Mouse (Mus musculus) ES-Bruce4 (cell line): Measurements from ENCODE around the gene Aldh6a1. TPM values are rescaled to one million over a fixed set of nuclear protein-coding genes. Genes with fewer than 3 reads are reported as not detected.
A peak's percentile ranks its signal among the peaks of the same experiment; 100 is the strongest.

Experiments used
- H3K27ac ChIP-seq: 2 replicates; pipeline ENCODE4 v1.5.1; 2012; ENCODE audit warnings: low read length, inconsistent platforms; ENCODE audit not compliant: insufficient read depth
- H3K27me3 ChIP-seq: 2 replicates; pipeline ENCODE4 v1.6.1; 2012; ENCODE audit warnings: mild to moderate bottlenecking, low read length, inconsistent platforms; ENCODE audit not compliant: control insufficient read depth, poor library complexity, insufficient read depth, severe bottlenecking
- H3K36me3 ChIP-seq: 2 replicates; pipeline ENCODE4 v1.6.1; 2012; ENCODE audit warnings: inconsistent platforms, mild to moderate bottlenecking, low read length, moderate library complexity; ENCODE audit not compliant: control insufficient read depth, poor library complexity, insufficient read depth, severe bottlenecking
- H3K4me1 ChIP-seq: one replicate; pipeline ENCODE4 v1.8.1; 2011; ENCODE audit warnings: low read length; ENCODE audit not compliant: control insufficient read depth, insufficient read depth
- H3K4me3 ChIP-seq: 2 replicates; pipeline ENCODE4 v1.5.1; 2011; ENCODE audit warnings: low read depth, mild to moderate bottlenecking, low read length
- H3K9ac ChIP-seq: 2 replicates; pipeline ENCODE4 v1.6.1; 2012; ENCODE audit warnings: low read depth, mild to moderate bottlenecking, inconsistent platforms; ENCODE audit not compliant: poor library complexity, severe bottlenecking
- H3K9me3 ChIP-seq: replicated peaks from 2 replicates; pipeline ENCODE4 v1.6.1; 2012; ENCODE audit warnings: mild to moderate bottlenecking, low read length, inconsistent platforms; ENCODE audit not compliant: control insufficient read depth, poor library complexity, insufficient read depth, severe bottlenecking
- CTCF ChIP-seq: IDR thresholded peaks from one replicate; pipeline ENCODE4 v1.8.1; 2011; ENCODE audit warnings: low read depth, low read length
- EP300 ChIP-seq: IDR thresholded peaks from 2 replicates; pipeline ENCODE4 v1.6.1; 2011; ENCODE audit warnings: low read depth, low read length; ENCODE audit not compliant: insufficient read depth
- POLR2A ChIP-seq: IDR thresholded peaks from one replicate; pipeline ENCODE4 v1.8.1; 2011; ENCODE audit warnings: low read length; ENCODE audit not compliant: insufficient read depth
- polyA plus RNA-seq: library from polyadenylated mRNA; stranded (reverse); fragments of >200 nt; gene quantifications from 2 replicates; pipeline ENCODE4 v1.2.4, GENCODE M21; 2011; ENCODE audit warnings: low read depth; ENCODE audit not compliant: missing spikeins, insufficient read depth, insufficient read length

The Aldh6a1 gene
- polyA plus RNA-seq, 1 experiment = 30.4 TPM

DNA sequence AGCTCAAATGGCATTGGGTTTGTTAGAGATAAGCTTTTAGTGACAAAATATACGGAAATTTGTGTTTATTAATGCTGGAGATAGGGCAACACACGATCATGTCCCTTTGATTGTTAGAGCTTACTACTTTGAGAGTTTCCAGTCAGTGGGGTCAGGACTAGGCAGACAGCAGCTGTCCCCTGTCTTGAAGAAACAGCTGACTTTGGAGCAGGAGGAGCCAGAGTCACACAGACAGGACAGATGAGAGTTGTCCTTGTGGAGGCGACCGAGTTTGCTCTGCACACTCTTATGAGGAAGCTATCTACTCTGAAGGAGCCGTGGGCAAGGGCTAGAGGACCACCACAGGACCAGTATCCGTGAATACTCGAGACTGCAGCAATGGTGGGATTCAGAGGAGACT is 28.1 kb upstream of the Aldh6a1 start:
- Histone ChIP-seq H3K27me3 (no peaks in the 10 kb centered on the region), H3K9ac (no peak overlapping the region), H3K9me3 (no peaks in the 10 kb centered on the region), H3K27ac (no peak overlapping the region), H3K4me1 (no peaks in the 10 kb centered on the region), H3K4me3 (no peak overlapping the region), H3K36me3 (peaks cover 7% of the 10 kb centered on the region; the same call in 1 of the 2 replicates)
- TF ChIP-seq POLR2A (no peak), EP300 (no peak), CTCF (no peak)

DNA sequence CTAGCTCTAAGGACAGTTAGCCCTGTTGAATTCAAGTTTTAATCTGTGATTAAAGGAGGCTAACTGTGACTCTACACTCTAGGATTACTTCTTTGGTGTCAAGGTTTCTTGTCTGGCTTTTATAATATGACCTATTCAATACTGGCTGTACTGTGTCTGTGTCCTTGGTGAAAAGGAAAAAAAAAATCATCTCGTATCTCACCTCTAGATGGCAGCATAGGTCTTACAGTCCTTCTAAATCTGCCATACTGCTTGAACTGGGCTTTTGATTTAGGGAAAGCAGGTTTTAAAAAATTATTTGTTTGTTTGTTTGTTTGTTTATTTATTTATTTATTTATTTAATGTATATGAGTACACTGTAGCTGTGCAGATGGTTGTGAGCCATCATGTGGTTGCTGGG is 17.9 kb upstream of the Aldh6a1 start:
- Histone ChIP-seq H3K36me3 (peaks cover 24% of the 10 kb centered on the region), H3K27ac (no peak overlapping the region), H3K4me3 (no peak overlapping the region), H3K27me3 (no peaks in the 10 kb centered on the region), H3K9ac (no peak overlapping the region), H3K4me1 (no peaks in the 10 kb centered on the region), H3K9me3 (no peaks in the 10 kb centered on the region)
- TF ChIP-seq EP300 = no peak
- TF ChIP-seq POLR2A = no peak
- TF ChIP-seq CTCF = no peak

DNA sequence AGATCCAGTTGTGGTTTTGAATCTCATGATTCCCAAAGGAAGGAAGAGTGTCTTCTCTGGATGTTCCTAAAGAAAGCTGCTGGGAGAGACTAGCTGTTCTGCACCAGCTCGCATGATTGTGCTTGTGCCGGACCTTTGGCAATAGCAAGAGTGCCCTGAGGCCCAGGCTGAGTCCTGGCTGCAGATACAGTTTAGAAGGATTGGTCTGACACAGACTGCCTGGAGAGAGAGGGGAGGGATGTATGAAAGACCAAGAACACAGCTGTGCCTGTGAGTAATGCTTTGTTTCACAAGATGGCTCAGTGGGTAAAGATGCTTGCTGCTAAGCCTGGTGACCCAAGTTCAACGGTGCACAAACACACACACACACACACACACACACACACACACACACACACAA is 12.1 kb upstream of the Aldh6a1 start:
- H3K36me3 ChIP-seq = peaks cover 45% of the 10 kb centered on the region
- H3K27me3 ChIP-seq = no peaks in the 10 kb centered on the region; the same call in 1 of the 2 replicates
- H3K4me3 ChIP-seq = no peak overlapping the region
- H3K9ac ChIP-seq = no peak overlapping the region
- TF ChIP-seq EP300 (no peak), CTCF (no peak), POLR2A (no peak)
- H3K27ac ChIP-seq = no peak overlapping the region
- H3K4me1 ChIP-seq = no peaks in the 10 kb centered on the region
- no peaks in the 10 kb centered on the region for H3K9me3 ChIP-seq

DNA sequence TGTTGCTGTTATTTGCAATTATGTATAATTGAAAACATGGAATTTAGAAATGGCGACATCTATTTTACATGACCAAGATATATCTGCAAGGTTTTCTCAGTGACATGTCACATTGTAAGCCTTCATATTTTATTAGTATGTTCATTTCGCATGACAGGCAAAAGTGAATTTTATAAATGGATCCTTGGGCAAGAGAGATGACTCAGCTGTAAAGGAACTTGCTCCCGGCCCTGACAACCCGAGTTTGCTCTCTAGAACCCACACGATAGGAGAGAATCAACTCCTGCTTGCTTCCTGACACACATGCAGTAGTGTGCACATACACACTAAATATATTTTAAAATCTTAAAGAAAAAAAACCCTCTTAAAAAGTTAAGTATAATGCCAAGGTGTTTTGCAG is 10.6 kb upstream of the Aldh6a1 start:
- H3K27me3 ChIP-seq = no peaks in the 10 kb centered on the region; the same call in 1 of the 2 replicates
- H3K4me3 ChIP-seq = no peak overlapping the region
- TF ChIP-seq EP300 (no peak), POLR2A (no peak), CTCF (no peak)
- H3K9me3 ChIP-seq = no peaks in the 10 kb centered on the region
- no peak overlapping the region for H3K27ac ChIP-seq
- peaks cover 52% of the 10 kb centered on the region for H3K36me3 ChIP-seq
- H3K4me1 ChIP-seq = no peaks in the 10 kb centered on the region
- H3K9ac ChIP-seq = no peak overlapping the region

DNA sequence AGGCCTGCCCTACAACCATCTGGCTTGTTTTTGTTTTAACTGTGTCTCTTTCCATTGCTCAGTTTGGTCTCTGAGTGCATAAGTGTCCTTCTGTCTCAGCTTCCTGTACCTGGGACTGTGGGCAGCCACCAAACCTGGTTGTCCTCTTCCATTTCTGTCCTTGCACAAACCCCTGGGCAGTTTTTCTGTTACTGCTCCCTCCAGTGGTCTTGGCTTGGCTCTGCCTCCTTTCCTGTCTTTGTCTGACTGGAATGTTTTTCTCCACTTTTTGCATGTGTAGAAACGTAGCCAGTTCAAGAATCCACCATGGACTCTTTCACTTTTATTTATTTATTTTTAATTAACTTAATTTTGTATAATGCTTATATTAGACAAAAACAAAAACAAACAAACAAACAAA is 9.0 kb upstream of the Aldh6a1 start:
- no peaks in the 10 kb centered on the region for H3K4me1 ChIP-seq
- H3K27ac ChIP-seq = no peak overlapping the region
- H3K36me3 ChIP-seq = peaks cover 48% of the 10 kb centered on the region
- H3K9ac ChIP-seq = no peak overlapping the region
- TF ChIP-seq POLR2A (no peak), EP300 (no peak), CTCF (peak; percentile 9)
- H3K27me3 ChIP-seq = no peaks in the 10 kb centered on the region; the same call in 1 of the 2 replicates
- H3K9me3 ChIP-seq = no peaks in the 10 kb centered on the region
- no peak overlapping the region for H3K4me3 ChIP-seq

DNA sequence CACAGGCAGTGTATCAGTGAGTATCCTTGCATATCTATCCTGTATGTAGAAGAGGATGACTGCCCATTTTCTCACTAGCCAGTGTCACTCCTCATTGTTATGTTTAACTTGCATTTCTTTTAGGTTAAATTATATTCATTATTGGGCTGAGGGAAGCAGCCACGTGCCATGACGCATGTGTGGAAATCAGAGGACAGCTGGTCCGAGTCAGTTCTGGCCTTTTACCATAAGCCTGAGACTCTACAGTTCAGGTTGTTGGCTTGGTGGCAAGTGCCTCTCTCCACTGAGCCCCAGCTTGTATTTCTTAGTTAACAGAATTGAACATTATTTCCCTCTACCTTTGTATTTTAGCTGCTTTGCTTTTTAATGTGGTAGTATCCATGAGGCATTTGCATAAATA is 6.1 kb upstream of the Aldh6a1 start:
- no peak for TF ChIP-seq CTCF
- no peak for TF ChIP-seq EP300
- TF ChIP-seq POLR2A = no peak
- Histone ChIP-seq H3K27ac (no peak overlapping the region), H3K36me3 (peaks cover 38% of the 10 kb centered on the region), H3K27me3 (no peaks in the 10 kb centered on the region; the same call in 1 of the 2 replicates), H3K4me1 (no peaks in the 10 kb centered on the region), H3K9me3 (no peaks in the 10 kb centered on the region), H3K4me3 (no peak overlapping the region), H3K9ac (no peak overlapping the region)

DNA sequence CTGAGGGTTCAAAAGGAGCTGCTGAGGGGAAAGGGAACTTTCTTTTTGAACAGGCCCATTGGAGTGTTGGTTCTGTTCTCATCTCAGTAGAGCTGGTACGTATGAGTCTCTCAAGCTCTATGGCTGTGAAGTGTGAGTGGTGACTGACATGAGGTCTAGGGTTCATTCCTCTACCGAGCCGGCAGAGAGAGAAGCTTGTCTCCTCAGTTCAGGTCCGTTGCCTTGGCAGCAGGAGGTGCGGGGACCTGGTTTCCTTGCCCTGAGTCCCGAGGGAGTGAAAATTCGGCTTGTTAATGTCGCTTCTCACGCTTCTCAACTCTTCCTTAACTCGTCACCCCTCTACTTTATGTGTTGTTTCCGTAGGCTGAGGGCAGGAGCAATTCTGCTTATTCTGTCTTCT is 997 bp upstream of the Aldh6a1 start:
- Histone ChIP-seq H3K36me3 (peaks cover 2% of the 10 kb centered on the region; the same call in 1 of the 2 replicates), H3K27ac (peak overlapping the region; percentile 8; the same call in 1 of the 2 replicates), H3K9ac (peak overlapping the region; percentile 91), H3K27me3 (no peaks in the 10 kb centered on the region), H3K4me1 (no peaks in the 10 kb centered on the region), H3K4me3 (peak overlapping the region; percentile 97), H3K9me3 (no peaks in the 10 kb centered on the region)
- TF ChIP-seq POLR2A (no peak), EP300 (no peak), CTCF (no peak)
